ENCODE assay signal across 8 mouse cellular contexts in the genomic region with DNA sequence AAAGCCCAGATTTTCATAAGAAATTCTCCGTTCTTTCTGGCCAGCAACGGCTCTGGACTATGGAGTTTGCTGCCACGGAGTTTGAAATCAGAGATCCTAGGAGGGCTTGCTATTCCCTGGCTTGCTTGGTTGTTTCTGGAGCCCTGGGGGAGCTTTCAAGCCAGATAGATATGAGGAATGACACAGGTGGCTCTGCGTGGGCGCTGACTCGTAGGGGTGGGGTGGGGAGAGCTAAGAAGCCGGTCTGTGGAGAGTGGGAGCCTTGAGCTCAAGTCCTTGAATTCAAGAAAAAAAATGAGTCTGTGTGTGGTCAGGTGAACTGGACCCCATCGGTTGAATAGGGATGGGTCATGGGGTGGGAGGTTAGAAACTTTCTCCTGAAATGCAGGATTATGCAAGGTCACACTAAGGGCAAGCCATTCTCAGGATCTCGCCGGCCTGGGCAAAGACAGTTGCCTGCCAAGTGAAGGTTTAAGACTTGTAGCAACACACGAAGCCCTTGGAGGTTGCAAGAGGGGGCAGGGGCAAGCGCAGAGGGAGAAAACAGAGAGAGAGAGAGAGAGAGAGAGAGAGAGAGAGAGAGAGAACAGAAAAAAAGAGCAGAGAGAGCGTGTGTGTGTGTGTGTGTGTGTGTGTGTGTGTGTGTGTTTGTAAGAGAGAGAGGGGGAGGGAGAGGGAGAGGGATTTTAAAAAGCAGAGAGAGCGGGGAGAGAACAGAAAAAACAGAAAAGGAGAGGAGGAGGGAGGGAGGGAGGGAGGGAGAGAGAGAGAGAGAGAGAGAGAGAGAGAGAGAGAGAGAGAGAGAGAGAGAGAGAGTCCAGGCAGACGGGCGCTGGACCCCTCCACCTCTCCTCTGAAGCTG. TPM values are rescaled to one million over a fixed set of nuclear protein-coding genes. Genes with fewer than 3 reads are reported as not detected.
DNase-seq lines count a peak whose midpoint lies in the region; ATAC-seq lines count a peak whose summit lies in the region.

No protein-coding gene starts in this region.

- no peak for DNase-seq in heart, embryonic 10.5 days (ENCODE audit: low spot score)
- DNase-seq in heart, adult 9 months (ENCODE audit: low spot score in 2 of 2), result no peak
- peak; percentile 53 for DNase-seq in thymus, postnatal 4 days
- DNase-seq in thymus, adult 18-20 months, result no peak
- DNase-seq in midbrain, embryonic 10.5 days (ENCODE audit: low spot score), result peak; percentile 67
- no peak for DNase-seq in frontal cortex, postnatal 25 days (ENCODE audit: low spot score in 2 of 2)

- H3K27ac ChIP-seq in heart, embryonic 10.5 days, result no peak overlapping the region
- H3K27ac ChIP-seq in midbrain, embryonic 10.5 days (replicated peaks), result peak overlapping the region; percentile 87

- 25% methylated on average over 16 of the region's 16 CpGs for WGBS in heart, embryonic 10.5 days
- 8% methylated on average over 12 of the region's 16 CpGs for WGBS in midbrain, embryonic 10.5 days

- no peaks in the 10 kb centered on the region for H3K9me3 ChIP-seq in heart, embryonic 10.5 days
- H3K9me3 ChIP-seq in midbrain, embryonic 10.5 days (replicated peaks), result no peaks in the 10 kb centered on the region

- no peaks in the 10 kb centered on the region for H3K36me3 ChIP-seq in heart, embryonic 10.5 days
- no peaks in the 10 kb centered on the region for H3K36me3 ChIP-seq in midbrain, embryonic 10.5 days

- ATAC-seq in granulocyte monocyte progenitor cell, adult 5-6 weeks (replicated peaks; ENCODE audit: poor library complexity, severe bottlenecking), result no peak
- no peak for ATAC-seq in megakaryocyte progenitor cell, adult 5-6 weeks (replicated peaks; ENCODE audit: poor library complexity)

- H3K4me3 ChIP-seq in heart, embryonic 10.5 days, result peak overlapping the region; percentile 45
- H3K4me3 ChIP-seq in midbrain, embryonic 10.5 days, result peak overlapping the region; percentile 76

- peaks cover 80% of the 10 kb centered on the region for H3K27me3 ChIP-seq in heart, embryonic 10.5 days (ENCODE audit: insufficient read depth, poor library complexity, severe bottlenecking)
- peaks cover 44% of the 10 kb centered on the region for H3K27me3 ChIP-seq in midbrain, embryonic 10.5 days (ENCODE audit: low read depth, poor library complexity, severe bottlenecking)

- peaks cover 14% of the 10 kb centered on the region for H3K4me1 ChIP-seq in heart, embryonic 10.5 days
- peaks cover 69% of the 10 kb centered on the region for H3K4me1 ChIP-seq in midbrain, embryonic 10.5 days

RNA-seq across cellular contexts. Expression of gene Aen, which starts 13.8 kb away (rescaled TPM):
- 51.0 and 57.4 TPM in 2 replicates for polyA plus RNA-seq in heart, embryonic 10.5 days (2016; fragmentation: Nextera tagmentation; extraction: Ambion mirVana)
- 72.2 and 76.5 TPM in 2 replicates for polyA plus RNA-seq in midbrain, embryonic 10.5 days (2016; fragmentation: Nextera tagmentation; extraction: Ambion mirVana)
- total RNA-seq in granulocyte monocyte progenitor cell, adult 5-6 weeks (2014; fragmentation: Nextera tagmentation), result 29.4 and 44.3 TPM in 2 replicates
- 32.9 and 35.2 TPM in 2 replicates for total RNA-seq in granulocyte monocyte progenitor cell, adult 5-6 weeks (2017)
- 14.8 and 15.1 TPM in 2 replicates for total RNA-seq in megakaryocyte progenitor cell, adult 5-6 weeks (2015)
- total RNA-seq in megakaryocyte progenitor cell, adult 5-6 weeks (2017), result 39.7 and 46.6 TPM in 2 replicates

RNA-seq across cellular contexts. Expression of gene Isg20, which starts 31.4 kb away (rescaled TPM):
- polyA plus RNA-seq in heart, embryonic 10.5 days (2016; fragmentation: Nextera tagmentation; extraction: Ambion mirVana), result 0.67 and 0.68 TPM in 2 replicates
- 0.39 and 0.75 TPM in 2 replicates for polyA plus RNA-seq in midbrain, embryonic 10.5 days (2016; fragmentation: Nextera tagmentation; extraction: Ambion mirVana)
- 7.0 and 10.9 TPM in 2 replicates for total RNA-seq in granulocyte monocyte progenitor cell, adult 5-6 weeks (2014; fragmentation: Nextera tagmentation)
- 3.8 and 10.4 TPM in 2 replicates for total RNA-seq in granulocyte monocyte progenitor cell, adult 5-6 weeks (2017)
- total RNA-seq in megakaryocyte progenitor cell, adult 5-6 weeks (2015), result 25.3 and 35.0 TPM in 2 replicates
- total RNA-seq in megakaryocyte progenitor cell, adult 5-6 weeks (2017), result 7.7 and 8.0 TPM in 2 replicates

RNA-seq across cellular contexts. Expression of gene Det1, which starts 34.8 kb away (rescaled TPM):
- 13.3 and 16.7 TPM in 2 replicates for polyA plus RNA-seq in heart, embryonic 10.5 days (2016; fragmentation: Nextera tagmentation; extraction: Ambion mirVana)
- 23.4 and 24.4 TPM in 2 replicates for polyA plus RNA-seq in midbrain, embryonic 10.5 days (2016; fragmentation: Nextera tagmentation; extraction: Ambion mirVana)
- 17.2 and 22.5 TPM in 2 replicates for total RNA-seq in granulocyte monocyte progenitor cell, adult 5-6 weeks (2014; fragmentation: Nextera tagmentation)
- 12.3 and 17.9 TPM in 2 replicates for total RNA-seq in granulocyte monocyte progenitor cell, adult 5-6 weeks (2017)
- total RNA-seq in megakaryocyte progenitor cell, adult 5-6 weeks (2015), result 16.1 and 19.3 TPM in 2 replicates
- 14.0 and 15.5 TPM in 2 replicates for total RNA-seq in megakaryocyte progenitor cell, adult 5-6 weeks (2017)

Comparison
In these comparisons a context has a peak if more than half of its experiments do, and no peak if none do; other contexts are left out.
1. DNase-seq: peak in thymus, postnatal 4 days (single experiment) and midbrain, embryonic 10.5 days (single experiment); none in heart, embryonic 10.5 days (single experiment), heart, adult 9 months (0 of 2), thymus, adult 18-20 months (0 of 2) and frontal cortex, postnatal 25 days (0 of 2).